Mouse (Mus musculus) heart, adult 11 months (tissue): ENCODE data around the gene Fgfr2.

Experiments
- DNase-seq: peaks from one replicate; pipeline ENCODE4 v3.0.0; 2022

Gene Fgfr2

DNA sequence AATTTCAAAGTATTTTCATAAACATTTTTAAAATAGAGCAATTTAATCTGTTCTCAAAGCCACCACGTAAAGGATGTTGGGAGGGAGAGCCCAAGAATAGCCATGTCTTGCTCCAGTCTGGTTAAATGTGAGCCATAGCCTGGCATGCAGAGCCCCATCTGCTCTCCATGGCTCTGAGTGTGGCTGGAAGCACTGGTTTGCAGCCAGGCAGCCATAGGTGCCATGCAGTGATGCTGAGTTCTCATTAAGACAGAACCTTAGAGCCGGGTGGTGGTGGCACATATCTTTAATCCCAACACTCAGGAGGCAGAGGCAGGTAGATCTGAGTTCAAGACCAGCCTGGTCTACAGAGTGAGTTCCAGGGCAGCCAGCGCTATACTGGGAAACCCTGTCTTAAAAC lies 2822.5 kb downstream of the Fgfr2 start:
- DNase-seq: no peak

DNA sequence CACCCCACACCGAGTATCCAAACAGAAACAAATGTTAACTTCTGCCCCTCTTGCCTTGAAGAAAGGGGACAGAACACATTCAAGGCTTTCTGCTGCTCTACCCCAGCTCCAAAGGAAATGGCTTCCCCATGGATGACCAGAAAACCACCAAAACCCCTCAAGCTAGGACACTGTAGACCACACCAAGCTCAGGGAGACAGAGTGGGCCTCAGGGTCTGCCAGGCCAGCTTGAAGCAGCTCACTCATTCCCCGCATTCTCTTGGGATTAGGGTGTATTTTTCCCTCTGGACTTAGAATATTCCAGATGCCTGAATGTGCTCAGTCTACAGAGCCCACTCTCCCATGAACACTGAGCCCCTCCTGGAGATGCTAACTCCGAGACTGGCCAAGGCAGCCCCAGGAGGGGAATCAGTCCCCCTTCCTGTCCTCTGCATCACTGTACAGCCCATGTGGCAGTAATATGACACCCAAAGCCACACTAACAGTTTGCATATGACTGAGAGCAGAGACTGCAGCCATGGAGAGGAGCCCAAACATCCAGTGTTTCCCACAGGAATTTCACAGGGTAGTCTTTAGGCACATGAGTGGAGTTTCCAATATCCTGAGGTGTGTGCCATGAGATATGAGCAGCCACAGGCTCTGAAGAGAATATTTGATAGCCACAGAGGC lies 2824.1 kb downstream of the Fgfr2 start:
- no peak for DNase-seq

DNA sequence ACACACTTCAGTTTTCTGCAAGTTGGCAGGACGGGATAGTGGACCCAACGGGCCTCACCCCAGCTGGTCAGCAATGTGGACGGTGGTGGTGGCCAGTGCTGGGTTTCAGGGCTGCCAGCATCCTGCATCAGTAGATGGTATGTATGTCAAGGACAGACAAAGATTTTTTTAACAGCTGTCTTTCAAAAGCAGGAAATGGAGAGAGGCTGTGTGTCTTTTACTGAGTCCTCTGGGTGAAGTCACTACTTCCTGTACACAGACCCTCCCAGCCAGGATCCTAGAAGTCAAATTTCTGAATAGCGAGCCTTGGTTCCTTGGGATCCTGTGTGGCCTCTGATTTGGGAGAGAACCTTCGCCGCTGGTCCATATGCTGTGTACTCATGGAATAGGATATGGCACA lies 2832.0 kb downstream of the Fgfr2 start:
- no peak for DNase-seq

DNA sequence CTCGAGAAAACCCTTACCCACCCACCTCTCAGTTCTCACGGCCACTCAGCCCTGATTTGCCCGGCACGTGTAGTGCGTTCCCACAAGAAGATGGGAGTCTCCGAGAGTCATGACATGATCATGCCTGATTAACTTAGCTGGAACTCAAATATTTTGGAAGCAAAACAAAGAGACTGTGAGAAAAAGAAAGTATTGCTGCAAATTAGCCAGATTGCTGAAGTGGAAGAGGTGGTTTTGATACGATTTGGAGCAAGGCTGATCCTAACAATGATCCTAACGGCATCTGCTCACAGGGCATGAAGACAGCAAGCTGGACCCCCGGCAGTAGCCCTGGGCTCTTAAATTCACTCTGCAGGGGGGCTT lies 2833.7 kb downstream of the Fgfr2 start:
- no peak for DNase-seq

DNA sequence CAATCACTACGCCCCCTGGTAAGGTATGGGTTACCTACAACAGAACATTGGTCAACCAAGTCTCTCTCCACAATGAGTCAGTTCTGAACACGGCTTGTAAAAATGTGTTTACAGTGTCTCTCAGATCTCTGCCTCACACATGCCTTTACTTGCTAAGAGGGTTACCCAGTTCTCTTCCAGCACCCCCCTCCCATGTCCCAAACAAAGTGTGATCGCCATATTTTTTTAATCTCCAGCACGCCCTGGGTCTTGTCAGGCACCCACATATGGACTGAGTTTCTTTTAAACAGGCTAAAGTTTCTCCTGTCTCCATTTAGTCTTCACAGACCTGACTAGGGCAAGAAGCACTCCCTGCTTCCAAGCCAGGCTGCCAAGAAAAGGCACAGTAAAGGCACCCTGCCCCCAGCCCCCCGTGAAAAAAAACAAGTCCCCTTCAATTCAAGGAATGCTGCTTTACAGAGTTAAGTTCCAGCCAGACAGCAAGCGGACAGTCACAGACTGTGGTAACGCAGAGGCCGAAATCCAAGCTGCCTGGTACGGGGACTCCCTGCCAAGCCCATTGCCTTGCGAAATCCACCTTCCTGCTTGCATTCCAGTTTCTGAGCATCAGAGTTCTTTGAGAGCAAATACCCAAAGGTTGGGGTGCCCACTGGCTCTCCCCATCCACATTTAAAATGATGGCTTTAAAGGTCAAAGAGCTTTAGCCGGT lies 2834.3 kb downstream of the Fgfr2 start:
- peak; percentile 88 for DNase-seq

DNA sequence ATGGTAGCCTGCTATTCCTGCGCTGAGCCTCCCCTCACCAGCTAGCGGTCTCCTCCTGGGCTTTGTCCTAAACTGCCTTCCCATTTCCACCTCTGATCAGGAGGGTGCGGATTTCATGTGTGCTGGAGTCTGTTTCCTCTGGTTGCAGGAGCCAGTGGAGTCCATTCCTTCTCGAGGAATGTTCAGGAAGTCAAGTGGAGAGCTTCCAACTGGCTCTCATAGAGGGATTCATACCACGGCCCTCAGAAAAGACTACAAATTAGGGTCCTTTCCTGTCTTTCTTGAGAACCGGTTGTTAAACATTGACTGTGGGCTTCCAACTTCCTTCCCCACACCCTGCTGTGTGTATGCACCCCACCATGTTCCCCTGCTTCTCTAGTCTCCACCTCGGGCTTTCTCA lies 2834.9 kb downstream of the Fgfr2 start:
- DNase-seq: peak; percentile 91

DNA sequence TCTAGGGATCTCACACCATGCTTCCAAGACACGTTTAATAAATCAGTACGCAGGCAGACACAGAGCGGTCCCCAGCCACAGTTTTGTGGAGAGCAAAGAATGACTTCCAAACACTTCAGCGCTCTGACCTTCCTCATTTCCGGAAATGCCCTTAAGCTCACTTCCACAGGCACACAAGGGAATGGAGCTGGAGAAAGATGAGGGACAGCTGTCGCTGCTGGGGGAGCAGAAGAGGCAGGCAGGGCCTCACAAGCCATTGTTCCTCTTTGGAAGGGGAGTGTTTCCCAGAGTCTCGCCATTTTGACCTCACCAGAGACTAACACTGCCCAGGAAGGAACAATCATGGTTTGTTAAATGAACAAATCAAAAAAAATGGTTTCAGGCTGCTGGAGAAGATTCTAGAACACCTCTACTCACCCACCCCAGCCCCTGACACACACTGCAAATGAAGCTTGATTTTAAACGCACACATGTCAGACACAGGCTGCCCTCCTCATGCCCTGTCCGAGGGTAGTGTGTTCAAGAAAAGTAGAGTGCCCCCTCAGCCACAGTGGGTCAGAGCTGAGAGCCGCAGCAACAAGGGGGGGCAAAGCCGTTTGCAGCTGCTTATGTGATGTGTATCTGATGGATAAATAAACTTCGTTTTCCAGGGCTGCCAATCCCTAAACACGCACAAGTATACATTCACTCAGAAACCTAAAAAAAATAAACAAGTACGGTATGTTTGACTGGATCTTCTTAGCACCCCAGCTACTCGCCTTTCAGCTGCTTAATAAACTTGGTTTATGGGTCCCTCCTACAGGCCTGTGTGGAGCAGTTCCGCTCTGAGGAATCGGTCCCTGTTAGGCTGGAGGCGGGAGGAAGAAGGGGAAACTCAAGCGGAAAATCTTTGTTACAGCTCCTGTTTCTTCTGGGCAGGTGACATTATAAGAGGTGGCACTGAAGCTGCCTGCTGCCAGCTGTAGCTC lies 2844.1 kb downstream of the Fgfr2 start:
- peak; percentile 92 for DNase-seq

DNA sequence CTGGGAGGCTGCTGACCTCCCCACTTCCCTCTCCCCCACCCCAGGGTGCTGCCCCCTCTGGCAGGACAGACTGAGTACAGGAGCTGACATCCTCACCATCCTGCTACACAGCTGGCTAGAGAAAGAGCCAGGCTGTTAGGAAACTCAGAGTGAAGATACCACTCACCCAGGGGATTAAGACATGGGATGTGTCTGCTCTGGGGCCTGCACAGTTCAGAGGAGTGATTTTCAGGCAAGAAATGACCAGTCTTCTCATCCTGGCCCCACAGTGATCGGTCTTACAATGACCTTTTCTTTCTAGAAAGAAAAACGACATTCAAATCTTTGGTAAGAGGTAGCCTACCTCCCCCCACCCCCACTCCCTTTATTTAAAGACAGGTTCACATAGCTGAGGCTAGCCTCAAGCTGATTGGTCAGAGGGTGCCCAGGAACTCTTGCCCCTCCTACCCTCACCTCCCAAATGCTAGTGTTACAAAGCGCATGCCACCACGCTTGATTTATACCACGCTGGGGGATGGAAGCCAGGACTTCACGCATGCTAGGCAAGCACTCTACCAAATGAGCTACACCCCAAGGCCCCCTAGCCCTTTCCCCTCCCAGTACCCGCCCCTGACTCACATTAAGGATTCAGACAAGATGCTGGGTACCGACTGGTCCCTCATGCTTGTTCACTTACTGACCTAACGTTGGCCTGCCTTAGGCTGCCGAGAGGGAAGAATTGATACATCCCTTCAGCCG lies 2845.0 kb downstream of the Fgfr2 start:
- no peak for DNase-seq

DNA sequence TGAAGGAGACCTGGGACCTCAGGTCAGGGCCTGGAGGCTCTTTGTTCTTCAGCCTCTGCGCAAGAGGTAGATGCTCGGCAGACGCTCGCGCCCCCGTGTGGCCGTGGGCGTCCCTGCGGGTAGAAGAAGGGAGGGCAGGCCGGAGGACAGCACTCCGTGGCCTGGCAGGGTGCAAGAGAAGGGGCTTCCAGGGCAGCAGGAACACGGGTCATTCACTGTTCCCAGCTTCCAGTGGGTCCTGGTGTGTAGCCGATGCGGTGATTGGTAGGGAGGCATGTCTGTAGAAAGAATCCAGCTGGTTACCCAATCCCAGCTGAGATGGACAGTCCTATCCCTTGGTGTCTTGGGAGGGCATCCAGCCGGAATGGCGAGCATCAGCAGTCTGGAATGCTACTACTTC lies 2849.9 kb downstream of the Fgfr2 start:
- DNase-seq: peak; percentile 96

DNA sequence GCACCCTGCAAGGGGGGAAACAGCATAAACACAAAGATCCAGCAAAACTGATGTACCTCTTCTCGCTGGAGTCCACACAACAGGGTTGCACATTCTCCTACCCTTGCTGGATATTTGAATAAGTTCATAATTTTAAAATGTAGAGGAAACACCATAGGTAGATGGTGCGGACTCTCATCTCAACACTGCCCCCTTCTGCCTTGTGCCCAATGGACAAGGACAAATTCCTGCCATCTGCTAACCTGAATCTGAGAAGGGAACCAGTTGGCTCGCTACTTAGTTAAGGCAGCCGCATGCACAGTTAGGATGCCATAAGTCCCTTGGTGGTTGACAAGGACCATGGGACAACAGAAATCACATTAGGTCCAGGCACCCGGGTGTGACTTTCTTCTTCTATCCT lies 2852.3 kb downstream of the Fgfr2 start:
- no peak for DNase-seq

DNA sequence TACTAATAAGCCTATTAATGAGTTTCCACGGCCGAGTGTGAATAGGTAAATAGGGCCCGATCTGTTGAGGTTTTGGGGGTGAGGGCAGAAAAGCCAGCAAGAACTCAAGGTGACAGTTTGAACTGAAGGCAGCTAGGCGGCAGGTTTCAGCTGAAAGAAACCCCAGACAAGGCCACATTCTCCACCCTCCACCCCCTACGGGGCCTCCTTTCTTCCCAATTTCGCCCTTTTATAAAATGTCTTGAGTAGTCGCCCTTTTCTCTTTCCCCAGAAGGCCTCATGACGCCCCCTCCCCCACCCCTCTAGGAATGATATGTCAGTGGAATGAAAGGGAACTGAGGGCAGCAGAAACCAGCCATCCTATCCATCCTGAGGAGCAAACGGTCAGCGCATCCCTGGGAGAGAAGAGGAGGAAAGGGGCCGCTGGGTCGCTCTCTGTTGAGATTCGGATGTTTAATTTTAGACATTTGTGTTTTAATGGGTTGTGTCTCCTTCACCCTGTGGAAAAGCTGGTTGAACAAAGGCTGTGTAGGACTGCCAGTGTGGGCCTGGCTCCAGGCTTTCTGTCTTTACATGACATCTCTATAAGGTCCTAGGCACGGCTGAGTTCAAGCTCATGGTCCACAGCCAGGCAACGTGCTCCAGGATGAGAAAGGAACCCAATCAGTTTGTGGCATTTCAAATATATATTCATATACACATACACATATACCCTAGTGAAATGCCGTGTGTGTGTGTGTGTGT lies 2853.9 kb downstream of the Fgfr2 start:
- DNase-seq: peak; percentile 57

DNA sequence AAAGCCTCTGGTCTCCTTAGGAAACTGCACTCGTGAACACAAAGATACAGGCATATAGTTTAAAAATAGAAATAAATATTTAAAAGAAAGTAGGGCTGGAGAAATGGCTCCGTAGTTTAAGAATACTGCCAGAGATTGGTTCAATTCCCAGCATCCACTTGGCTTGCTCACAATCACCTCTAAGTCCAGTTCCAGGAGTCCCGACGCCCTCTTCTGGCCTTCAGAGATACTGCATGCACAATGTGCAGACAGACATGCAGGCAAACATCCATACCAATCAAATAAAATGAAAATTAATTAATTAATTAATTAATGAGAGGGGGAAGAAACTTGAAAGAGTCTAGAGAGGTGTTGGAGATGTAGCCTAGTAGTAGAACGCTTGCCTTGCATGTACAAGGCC lies 2856.1 kb downstream of the Fgfr2 start:
- no peak for DNase-seq

DNA sequence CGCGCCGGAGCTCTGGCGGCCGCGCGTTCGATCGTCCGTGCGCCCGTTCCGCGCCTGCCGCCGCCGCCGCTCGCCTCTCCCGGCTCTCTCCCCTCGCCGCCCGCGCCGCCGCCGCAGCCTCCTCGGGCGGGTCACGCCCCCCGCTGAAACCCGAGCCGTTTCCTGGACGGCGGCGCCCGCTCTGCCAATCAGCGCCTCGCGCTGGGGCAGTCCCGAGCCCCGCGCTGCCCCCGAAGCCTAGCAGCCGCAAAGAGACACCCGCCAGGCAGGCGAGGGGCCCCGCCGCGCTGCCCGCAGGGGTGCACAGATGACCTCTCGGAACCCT lies 2857.0 kb downstream of the Fgfr2 start:
- DNase-seq: peak; percentile 99

DNA sequence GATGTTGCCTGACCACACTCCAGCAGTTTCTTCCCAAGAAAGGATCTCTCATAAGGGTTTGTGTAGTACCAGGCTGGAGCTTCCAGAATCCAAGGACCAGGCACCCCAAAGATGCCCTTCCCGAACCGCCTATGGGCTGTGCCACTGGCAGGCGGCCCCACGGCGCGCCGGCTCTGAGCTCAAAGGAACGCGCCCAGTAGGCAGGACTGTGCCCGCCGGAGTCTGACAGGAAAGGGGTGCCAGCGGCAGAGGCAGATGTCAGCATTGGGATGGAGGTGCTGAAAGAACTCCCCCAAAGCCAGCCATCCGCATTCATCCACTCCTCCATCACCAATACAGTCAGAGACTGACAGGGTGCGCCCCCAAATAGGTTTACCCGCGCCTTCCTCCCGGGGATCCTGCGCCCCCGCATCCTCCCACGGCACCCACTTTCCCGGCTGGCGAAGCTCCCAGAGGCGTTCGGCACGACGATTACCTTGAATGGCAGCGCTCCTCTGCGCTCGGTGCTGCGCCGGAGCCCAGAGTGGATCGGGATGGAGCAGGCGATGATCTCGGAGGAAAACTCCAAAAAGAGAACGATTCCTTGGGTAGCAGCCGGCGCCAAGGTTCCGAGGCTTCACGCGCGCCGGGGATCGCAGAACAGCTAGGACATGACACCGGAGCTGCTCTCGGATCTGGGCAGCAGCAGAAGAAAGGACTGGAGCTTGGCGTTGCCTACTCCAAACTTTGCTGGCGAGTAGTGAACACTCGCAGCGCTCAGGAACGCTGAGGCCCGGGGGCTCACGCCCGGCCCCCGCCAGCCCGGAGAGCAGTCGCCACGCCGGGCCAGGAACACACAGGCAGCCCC lies 2857.6 kb downstream of the Fgfr2 start:
- peak; percentile 93 for DNase-seq

DNA sequence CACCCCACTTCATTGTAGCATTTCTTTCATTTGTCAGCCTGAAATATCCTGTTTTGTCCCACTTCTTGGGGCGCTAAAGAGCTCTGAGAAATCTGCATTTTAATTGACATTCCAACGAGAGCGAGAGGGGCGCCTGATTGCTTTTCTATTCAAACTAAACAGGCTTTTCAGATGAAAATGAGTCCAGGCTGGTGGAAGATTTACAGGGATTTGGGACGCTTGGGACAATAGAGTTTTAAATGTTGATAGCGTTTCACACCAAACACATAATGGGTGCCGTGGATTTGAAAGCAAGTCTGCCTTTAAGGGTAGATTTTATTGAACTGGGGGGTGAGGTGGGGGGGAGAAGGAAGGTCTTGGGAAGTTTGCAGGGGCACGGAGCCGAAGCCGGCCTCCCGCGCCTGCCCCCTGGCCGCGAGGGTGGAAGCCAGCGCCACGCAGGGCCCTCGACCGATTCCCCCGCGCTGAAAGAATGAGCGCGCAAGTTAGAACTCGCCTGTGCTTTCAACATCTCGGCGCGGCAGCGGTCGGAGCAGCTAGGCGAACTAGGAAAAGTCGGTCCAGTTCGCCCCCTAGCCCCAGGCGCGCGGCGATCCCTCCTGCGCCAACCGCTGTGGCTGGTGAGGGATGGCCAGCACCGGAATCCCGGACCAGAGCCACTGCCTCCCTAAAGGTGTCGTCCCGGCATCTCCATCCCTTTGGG lies 2858.4 kb downstream of the Fgfr2 start:
- DNase-seq: no peak

DNA sequence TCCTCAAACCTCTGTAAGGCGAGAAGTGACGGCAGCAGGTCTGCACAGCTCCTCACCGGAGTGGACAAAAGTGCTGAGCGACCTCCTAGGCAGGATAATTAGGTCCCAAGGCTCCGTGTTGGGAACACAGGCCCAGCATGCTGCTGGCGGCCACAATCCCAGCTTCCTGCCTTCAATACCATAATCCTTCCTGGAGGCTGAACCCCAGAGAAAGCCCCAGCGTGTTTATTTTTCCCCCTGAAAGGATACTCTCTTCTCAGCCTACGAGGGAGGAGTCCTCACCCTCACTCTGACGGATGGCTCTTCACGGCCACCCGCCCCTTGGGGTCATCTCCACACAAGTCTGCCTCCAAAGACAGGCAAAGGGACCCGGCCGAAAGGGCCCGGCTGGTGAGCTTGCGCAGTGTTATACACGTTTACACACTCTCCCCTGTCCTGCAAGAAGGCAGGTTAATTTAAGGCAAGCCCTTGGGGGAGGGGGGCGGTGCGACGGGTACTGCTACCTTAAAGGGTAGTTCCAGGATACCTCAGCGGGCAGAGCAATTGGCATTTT lies 2859.3 kb downstream of the Fgfr2 start:
- no peak for DNase-seq

DNA sequence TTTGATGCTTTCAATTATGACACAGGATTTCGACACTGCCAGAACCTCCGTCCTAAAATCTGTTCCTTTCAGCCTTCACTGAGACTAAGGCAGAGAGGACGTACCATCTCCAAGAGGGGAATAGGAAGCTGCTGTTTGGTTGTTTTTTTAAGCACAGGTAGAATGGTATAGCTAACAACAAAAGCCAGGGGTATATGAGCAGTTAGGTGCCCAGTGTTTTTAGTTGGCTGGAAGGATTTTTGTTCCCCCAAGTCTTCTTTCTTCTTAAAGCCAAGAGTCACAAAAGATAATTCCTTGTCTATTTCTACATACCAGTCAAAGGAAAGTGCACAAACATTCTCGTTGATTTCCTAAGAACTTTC lies 2859.9 kb downstream of the Fgfr2 start:
- DNase-seq: no peak

DNA sequence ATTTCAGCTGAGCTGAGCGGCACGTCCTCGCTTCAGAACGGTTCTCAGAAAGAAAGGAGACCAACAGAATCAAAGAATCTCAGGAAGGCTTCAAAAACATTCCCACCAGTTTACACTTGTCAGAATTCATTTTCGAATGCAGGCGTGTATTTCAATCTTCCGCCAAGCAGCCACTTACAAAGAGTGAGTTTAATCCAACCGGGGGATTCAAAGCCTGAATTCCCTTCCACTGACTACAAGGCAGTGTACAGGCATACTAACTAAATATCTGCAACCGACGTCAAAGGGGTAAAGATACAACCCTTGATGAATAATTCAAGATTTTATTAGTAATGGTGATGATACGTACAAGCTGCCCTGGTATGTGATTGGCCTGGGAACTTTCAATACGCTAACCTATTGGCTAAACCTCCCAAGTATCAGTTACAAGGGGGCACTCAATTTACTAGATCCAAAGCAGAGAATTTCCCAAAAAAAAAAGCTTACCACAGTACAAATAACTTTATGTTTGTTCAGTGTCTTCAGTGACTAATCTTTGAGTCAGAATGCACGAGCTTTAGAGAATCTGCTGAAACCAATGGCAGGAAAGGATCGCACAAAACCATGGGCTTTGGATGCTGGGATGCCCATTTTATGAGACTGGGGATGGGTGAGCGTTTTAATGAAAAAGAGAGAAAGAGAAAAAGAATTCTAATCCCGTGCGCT lies 2860.5 kb downstream of the Fgfr2 start:
- no peak for DNase-seq

DNA sequence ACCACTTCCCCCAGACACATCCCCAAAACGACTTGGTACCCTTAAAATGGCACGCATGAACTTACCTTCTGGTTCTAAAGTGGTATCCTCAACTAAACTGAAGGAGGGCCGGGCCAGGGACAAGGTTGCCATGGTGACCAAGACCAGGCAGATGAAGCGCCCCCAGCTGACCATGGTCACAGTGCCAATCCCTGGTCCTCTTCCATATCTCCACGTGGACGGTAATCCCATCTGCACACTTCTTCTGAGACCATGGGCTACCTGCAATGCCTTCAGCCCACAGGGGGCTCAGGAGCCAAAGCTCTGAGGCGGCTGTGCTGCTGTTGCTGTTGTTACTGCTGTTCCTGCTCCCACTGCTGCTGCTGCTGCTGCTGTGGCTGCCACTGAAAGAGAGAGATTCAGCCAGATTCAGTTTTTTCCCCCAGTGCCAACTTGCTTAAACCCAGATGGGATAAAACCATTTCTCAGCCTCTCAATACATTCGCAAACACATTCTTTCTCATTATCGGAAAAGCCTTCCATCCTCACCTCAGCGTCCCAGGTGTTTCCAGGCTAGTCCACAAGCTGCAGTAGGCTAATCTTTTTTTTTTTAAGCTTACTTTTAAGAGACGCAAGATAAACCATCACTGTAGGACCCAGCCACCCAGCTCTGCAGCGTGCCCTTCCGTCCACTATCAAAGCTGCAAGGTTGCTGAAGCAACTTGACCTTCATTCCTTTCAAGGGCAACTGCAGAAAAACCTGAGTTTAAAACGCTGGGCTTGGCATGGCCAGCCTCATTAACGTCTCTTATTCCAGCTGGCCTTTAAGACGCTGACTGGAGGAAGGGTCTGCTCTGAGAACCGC lies 2861.2 kb downstream of the Fgfr2 start:
- no peak for DNase-seq
